Mouse (Mus musculus): Measurements from ENCODE around the gene Lhx4.

The Lhx4 gene

GRCm38 (mm10) chr1:155703191-155703680 is 48.2 kb downstream of the Lhx4 start:
- no peak for DNase-seq (ENCODE audit: low spot score in 2 of 2)

- DNase-seq (ENCODE audit: low spot score in 2 of 2) = no peak
These were observed 50.6 kb downstream of the Lhx4 start for GRCm38 (mm10) chr1:155700886-155701285.

GRCm38 (mm10) chr1:155698373-155699159 is 52.9 kb downstream of the Lhx4 start:
- peak; percentile 43 to 48 for DNase-seq (ENCODE audit: low spot score in 2 of 2)

- no peak for DNase-seq (ENCODE audit: low spot score in 2 of 2)
These were observed 58.0 kb downstream of the Lhx4 start for GRCm38 (mm10) chr1:155693443-155693842.

GRCm38 (mm10) chr1:155693026-155693425 is 58.5 kb downstream of the Lhx4 start:
- DNase-seq (ENCODE audit: low spot score in 2 of 2) = no peak

GRCm38 (mm10) chr1:155692230-155692629 is 59.3 kb downstream of the Lhx4 start:
- DNase-seq (ENCODE audit: low spot score in 2 of 2) = no peak

GRCm38 (mm10) chr1:155689558-155689957 is 61.9 kb downstream of the Lhx4 start:
- DNase-seq (ENCODE audit: low spot score in 2 of 2) = no peak

- no peak for DNase-seq (ENCODE audit: low spot score in 2 of 2)
These were observed 62.3 kb downstream of the Lhx4 start for GRCm38 (mm10) chr1:155689141-155689540.

- no peak for DNase-seq (ENCODE audit: low spot score in 2 of 2)
These were observed 64.7 kb downstream of the Lhx4 start for GRCm38 (mm10) chr1:155686816-155687215.

- DNase-seq (ENCODE audit: low spot score in 2 of 2) = no peak
These were observed 70.2 kb downstream of the Lhx4 start for GRCm38 (mm10) chr1:155681116-155681799.

GRCm38 (mm10) chr1:155675570-155675969 is 75.9 kb downstream of the Lhx4 start:
- DNase-seq (ENCODE audit: low spot score in 2 of 2) = no peak

GRCm38 (mm10) chr1:155663994-155664393 is 87.5 kb downstream of the Lhx4 start:
- DNase-seq (ENCODE audit: low spot score in 2 of 2) = no peak

- no peak for DNase-seq (ENCODE audit: low spot score in 2 of 2)
These were observed 95.2 kb downstream of the Lhx4 start for GRCm38 (mm10) chr1:155656321-155656720.

GRCm38 (mm10) chr1:155654961-155655360 is 96.5 kb downstream of the Lhx4 start:
- DNase-seq (ENCODE audit: low spot score in 2 of 2) = no peak

GRCm38 (mm10) chr1:155650121-155650846 is 101.2 kb downstream of the Lhx4 start:
- DNase-seq (ENCODE audit: low spot score in 2 of 2) = no peak
